Mouse (Mus musculus) limb, embryonic 11.5 days (tissue): ENCODE results near the gene Ier5. TPM values are rescaled to one million over a fixed set of nuclear protein-coding genes. Genes with fewer than 3 reads are reported as not detected.

Source experiments
- ATAC-seq: fragments of 200-750 bp; cut with Nextera tagmentation; 2 replicates; pipeline ENCODE4 v1.8.0; 2017; ENCODE audit warnings: low read depth; ENCODE audit not compliant: insufficient number of reproducible peaks, low FRiP score, low TSS enrichment
- DNase-seq: peaks from one replicate; pipeline ENCODE4 v3.0.0-alpha.2; 2015; ENCODE audit warnings: low spot score
- H3K27ac ChIP-seq: fragments of 300-500 bp; sonication (generic); replicated peaks from 2 replicates; pipeline ENCODE4 v1.5.1; 2014; ENCODE audit warnings: low read depth, mild to moderate bottlenecking, low read length
- H3K27me3 ChIP-seq: fragments of 300-500 bp; sonication (generic); 2 replicates; pipeline ENCODE4 v1.6.1; 2014; ENCODE audit warnings: mild to moderate bottlenecking, low read length, mixed read lengths; ENCODE audit not compliant: control insufficient read depth, insufficient read depth
- H3K36me3 ChIP-seq: fragments of 300-500 bp; sonication (generic); 2 replicates; pipeline ENCODE4 v1.6.1; 2014; ENCODE audit warnings: mild to moderate bottlenecking, low read length, moderate library complexity, mixed read lengths; ENCODE audit not compliant: control insufficient read depth, insufficient read depth
- H3K4me1 ChIP-seq: fragments of 300-500 bp; sonication (generic); 2 replicates; pipeline ENCODE4 v1.6.1; 2014; ENCODE audit warnings: low read length, mixed read lengths; ENCODE audit not compliant: control insufficient read depth, insufficient read depth
- H3K4me2 ChIP-seq: fragments of 300-500 bp; sonication (generic); 2 replicates; pipeline ENCODE4 v1.6.1; 2014; ENCODE audit warnings: low read depth, mild to moderate bottlenecking, moderate library complexity; ENCODE audit not compliant: severe bottlenecking
- H3K4me3 ChIP-seq: fragments of 300-500 bp; sonication (generic); 2 replicates; pipeline ENCODE4 v1.5.1; 2014; ENCODE audit warnings: low read depth, low read length
- H3K9ac ChIP-seq: fragments of 300-500 bp; sonication (generic); 2 replicates; pipeline ENCODE4 v1.6.1; 2014; ENCODE audit warnings: mild to moderate bottlenecking, low read length
- H3K9me3 ChIP-seq: fragments of 300-500 bp; sonication (generic); 2 replicates; pipeline ENCODE4 v1.6.1; 2016; ENCODE audit warnings: low read length; ENCODE audit not compliant: control insufficient read depth
- WGBS: fragments of 180-500 bp; shearing (Covaris S2); extraction: QIAGEN DNeasy Blood & Tissue Kit; methylation state at CpG from one replicate; pipeline ENCODE4 v1.1.7; 2014; 5-methylcytosine and 5-hydroxymethylcytosine counted together
- polyA plus RNA-seq: library from polyadenylated mRNA; unstranded; fragments of >200 nt; fragmentation: Nextera tagmentation; extraction: Ambion mirVana; gene quantifications from 2 replicates; pipeline ENCODE4 v1.2.1, GENCODE M21; 2014

Gene Ier5
- polyA plus RNA-seq, 1 experiment from 2014 or later, result 12.4 TPM

GRCm38 (mm10) chr1:155082158-155082964, 17.1 kb downstream of the Ier5 start:
- ATAC-seq (no peak), DNase-seq (no peak)
- peak overlapping the region; percentile 88 for H3K9ac ChIP-seq
- no peaks in the 10 kb centered on the region for H3K9me3 ChIP-seq
- peak overlapping the region; percentile 98 for H3K27ac ChIP-seq
- no peaks in the 10 kb centered on the region for H3K36me3 ChIP-seq
- H3K4me3 ChIP-seq, result peak overlapping the region; percentile 37
- peaks cover 40% of the 10 kb centered on the region for H3K4me1 ChIP-seq
- peak overlapping the region; percentile 75 for H3K4me2 ChIP-seq
- H3K27me3 ChIP-seq, result no peaks in the 10 kb centered on the region
- WGBS, result 6% methylated on average over 11 of the region's 11 CpGs

DNA sequence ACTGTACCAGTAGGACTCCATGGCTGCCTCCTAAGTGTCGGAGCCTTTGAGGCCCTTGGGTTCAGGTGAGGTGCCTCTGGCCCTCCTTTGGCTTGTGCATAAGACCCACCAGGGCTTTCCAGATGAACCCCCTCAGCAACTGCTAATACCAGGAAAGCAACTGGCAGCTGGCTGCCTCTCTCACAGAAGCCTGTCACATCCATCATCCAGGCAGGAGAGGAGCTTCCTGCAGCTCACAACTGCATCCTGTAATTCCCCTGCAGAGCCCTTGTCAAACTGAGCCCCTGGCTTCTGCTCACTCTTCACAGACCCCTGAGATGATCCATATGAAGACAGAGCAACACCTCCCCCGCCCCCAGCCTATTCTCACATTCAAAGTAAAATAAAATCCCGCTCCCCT, 21.8 kb downstream of the Ier5 start:
- peaks cover 19% of the 10 kb centered on the region for H3K4me1 ChIP-seq
- no peaks in the 10 kb centered on the region for H3K36me3 ChIP-seq
- no peak overlapping the region for H3K27ac ChIP-seq
- no peaks in the 10 kb centered on the region for H3K9me3 ChIP-seq
- ATAC-seq (no peak), DNase-seq (no peak)
- WGBS, result 39% methylated on average over 3 of the region's 3 CpGs
- H3K4me3 ChIP-seq, result no peak overlapping the region
- no peak overlapping the region for H3K9ac ChIP-seq
- H3K27me3 ChIP-seq, result no peaks in the 10 kb centered on the region
- no peak overlapping the region for H3K4me2 ChIP-seq

DNA sequence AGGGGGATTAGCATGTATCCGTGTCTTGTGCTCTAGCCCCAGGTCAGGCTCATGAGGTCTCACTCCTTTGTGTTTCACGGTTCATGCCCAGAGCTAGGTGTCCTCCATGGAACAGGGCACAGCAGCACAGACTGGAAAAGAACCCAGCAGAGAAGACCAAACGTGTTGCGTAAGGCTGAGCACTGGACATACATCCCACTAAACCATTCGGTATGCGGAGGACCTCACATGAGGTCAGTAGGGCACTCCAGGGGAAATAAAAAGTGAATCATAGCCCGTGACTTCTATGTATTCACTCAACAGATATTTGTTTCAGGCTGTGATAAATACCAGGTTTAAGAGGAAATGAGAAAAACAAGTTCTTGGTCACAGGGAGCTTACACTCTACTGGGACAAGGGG, 23.6 kb downstream of the Ier5 start:
- ATAC-seq (no peak), DNase-seq (no peak)
- 86% methylated on average over 7 of the region's 7 CpGs for WGBS
- Histone ChIP-seq H3K9me3 (no peaks in the 10 kb centered on the region), H3K36me3 (no peaks in the 10 kb centered on the region), H3K4me1 (peaks cover 18% of the 10 kb centered on the region), H3K27ac (no peak overlapping the region), H3K9ac (no peak overlapping the region), H3K4me2 (no peak overlapping the region), H3K4me3 (no peak overlapping the region), H3K27me3 (no peaks in the 10 kb centered on the region)

DNA sequence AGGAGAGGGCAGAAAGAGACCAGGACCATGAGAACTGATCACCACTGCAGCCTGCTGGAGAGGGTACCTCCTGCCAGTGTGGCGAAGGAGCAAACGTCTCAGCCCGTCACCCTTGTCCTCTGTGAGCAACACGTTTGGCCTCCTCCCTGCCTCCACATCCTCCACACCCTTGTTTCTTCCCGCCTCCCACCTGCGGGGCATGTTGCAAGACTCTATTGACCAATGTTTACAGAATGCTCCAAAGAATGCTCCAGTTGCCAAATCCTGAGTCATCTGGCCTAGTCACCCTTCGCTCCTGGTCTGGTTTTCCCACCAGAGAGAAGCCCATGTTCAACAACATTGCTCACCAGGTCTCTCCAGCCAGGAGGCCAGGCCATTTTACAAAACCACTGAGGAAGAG, 24.6 kb downstream of the Ier5 start:
- Histone ChIP-seq H3K4me1 (peaks cover 18% of the 10 kb centered on the region), H3K9ac (no peak overlapping the region), H3K36me3 (no peaks in the 10 kb centered on the region), H3K27me3 (no peaks in the 10 kb centered on the region), H3K4me2 (no peak overlapping the region), H3K27ac (no peak overlapping the region), H3K4me3 (no peak overlapping the region), H3K9me3 (no peaks in the 10 kb centered on the region)
- no peak for DNase-seq
- no peak for ATAC-seq
- WGBS, result 64% methylated on average over 7 of the region's 7 CpGs

- peaks cover 18% of the 10 kb centered on the region for H3K4me1 ChIP-seq
- H3K4me2 ChIP-seq, result no peak overlapping the region
- 77% methylated on average over 6 of the region's 6 CpGs for WGBS
Measured at GRCm38 (mm10) chr1:155073905-155074304, 25.5 kb downstream of the Ier5 start.

GRCm38 (mm10) chr1:155073133-155073532, 26.3 kb downstream of the Ier5 start:
- Histone ChIP-seq H3K27ac (no peak overlapping the region), H3K27me3 (no peaks in the 10 kb centered on the region), H3K4me3 (no peak overlapping the region), H3K36me3 (no peaks in the 10 kb centered on the region), H3K9me3 (no peaks in the 10 kb centered on the region), H3K9ac (no peak overlapping the region), H3K4me1 (peaks cover 18% of the 10 kb centered on the region), H3K4me2 (no peak overlapping the region)
- WGBS, result 32% methylated on average over 7 of the region's 7 CpGs
- DNase-seq (no peak), ATAC-seq (no peak)

More at GRCm38 (mm10) chr1:155073905-155074304, 25.5 kb downstream of the Ier5 start:
- Histone ChIP-seq H3K9ac (no peak overlapping the region), H3K27me3 (no peaks in the 10 kb centered on the region), H3K36me3 (no peaks in the 10 kb centered on the region), H3K9me3 (no peaks in the 10 kb centered on the region), H3K27ac (no peak overlapping the region), H3K4me3 (no peak overlapping the region)
- ATAC-seq (no peak), DNase-seq (no peak)

DNA sequence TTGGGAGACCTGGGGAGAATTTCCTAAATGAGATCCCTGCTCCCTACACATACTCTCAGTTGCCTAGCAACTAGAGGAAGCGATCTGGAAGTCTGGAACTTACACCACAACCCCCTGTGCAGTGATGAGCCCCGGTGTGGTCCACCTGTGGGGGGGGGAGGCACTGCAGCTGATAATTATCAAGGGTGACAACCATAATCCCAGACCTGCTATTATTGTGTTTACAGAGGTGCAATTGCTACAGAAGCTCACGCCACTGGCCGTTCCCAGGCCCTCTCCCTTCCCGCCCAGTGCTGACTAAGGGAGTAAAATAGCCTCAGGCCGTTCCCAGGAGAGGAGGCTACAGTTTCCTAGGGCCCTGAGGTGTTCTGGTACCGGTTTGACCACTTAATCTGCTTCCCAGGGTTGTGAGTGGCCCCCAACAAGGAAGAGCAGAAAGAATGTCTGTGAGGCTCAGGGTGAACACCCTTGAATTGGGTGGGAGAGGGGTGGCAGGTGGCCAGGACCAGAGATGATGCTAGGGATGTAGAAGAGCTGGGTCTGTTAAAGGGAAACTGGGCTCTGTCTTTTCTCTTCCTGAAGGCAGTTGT, 28.1 kb downstream of the Ier5 start:
- 0 out of 2 replicates have a peak, but pooled peaks have one; percentile 18 for ATAC-seq
- no peak for DNase-seq
- no peaks in the 10 kb centered on the region for H3K27me3 ChIP-seq
- H3K27ac ChIP-seq, result no peak overlapping the region
- no peaks in the 10 kb centered on the region for H3K36me3 ChIP-seq
- H3K4me1 ChIP-seq, result peaks cover 12% of the 10 kb centered on the region
- no peak overlapping the region for H3K4me2 ChIP-seq
- 15% methylated on average over 7 of the region's 7 CpGs for WGBS
- no peaks in the 10 kb centered on the region for H3K9me3 ChIP-seq
- no peak overlapping the region for H3K4me3 ChIP-seq
- H3K9ac ChIP-seq, result no peak overlapping the region

DNA sequence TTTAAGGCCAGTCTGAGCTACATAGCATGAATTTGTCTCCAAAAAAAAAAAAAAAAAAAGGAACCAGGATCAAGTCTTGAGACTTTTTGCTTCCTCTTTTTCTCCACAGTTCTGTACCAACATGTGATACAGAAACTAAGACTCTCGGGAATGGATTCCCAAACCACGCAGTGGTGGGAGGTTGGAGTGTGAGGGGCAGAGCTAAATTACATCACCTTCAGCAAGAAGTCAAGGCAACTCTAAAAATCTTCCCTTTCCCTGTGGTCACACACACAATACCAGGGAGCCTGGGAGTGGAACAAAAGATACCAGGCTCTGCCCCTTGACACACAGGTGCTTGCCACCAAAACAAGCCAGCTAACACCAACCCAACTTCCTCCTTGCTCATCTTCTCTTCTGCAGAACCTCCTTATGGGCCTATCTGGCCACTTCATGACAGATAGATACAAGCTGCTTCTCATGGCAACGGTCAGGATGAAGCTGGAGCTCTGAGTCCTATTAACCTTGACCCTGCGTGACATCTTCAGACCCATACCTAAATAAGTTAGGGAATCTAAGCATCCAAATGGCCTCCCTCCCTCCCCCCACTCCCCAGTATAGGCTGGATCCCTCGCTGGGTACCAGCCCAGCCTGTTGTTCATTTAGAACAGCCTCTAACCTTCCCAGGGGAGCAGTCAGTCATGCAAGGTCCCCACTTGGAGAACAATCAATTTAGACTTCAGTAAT, 28.7 kb downstream of the Ier5 start:
- no peaks in the 10 kb centered on the region for H3K36me3 ChIP-seq
- no peak overlapping the region for H3K9ac ChIP-seq
- no peak for ATAC-seq
- H3K4me2 ChIP-seq, result no peak overlapping the region
- DNase-seq, result no peak
- 53% methylated on average over 5 of the region's 5 CpGs for WGBS
- peaks cover 12% of the 10 kb centered on the region for H3K4me1 ChIP-seq
- no peak overlapping the region for H3K27ac ChIP-seq
- no peak overlapping the region for H3K4me3 ChIP-seq
- no peaks in the 10 kb centered on the region for H3K27me3 ChIP-seq
- H3K9me3 ChIP-seq, result no peaks in the 10 kb centered on the region
